Mouse (Mus musculus): ENCODE measurements around the gene Fance.
"Not testable (repeated sequence)": the region's sequence is repeated elsewhere in the genome, so short reads cannot be mapped to it uniquely, and the experiment has no call there.

Fance gene

DNA sequence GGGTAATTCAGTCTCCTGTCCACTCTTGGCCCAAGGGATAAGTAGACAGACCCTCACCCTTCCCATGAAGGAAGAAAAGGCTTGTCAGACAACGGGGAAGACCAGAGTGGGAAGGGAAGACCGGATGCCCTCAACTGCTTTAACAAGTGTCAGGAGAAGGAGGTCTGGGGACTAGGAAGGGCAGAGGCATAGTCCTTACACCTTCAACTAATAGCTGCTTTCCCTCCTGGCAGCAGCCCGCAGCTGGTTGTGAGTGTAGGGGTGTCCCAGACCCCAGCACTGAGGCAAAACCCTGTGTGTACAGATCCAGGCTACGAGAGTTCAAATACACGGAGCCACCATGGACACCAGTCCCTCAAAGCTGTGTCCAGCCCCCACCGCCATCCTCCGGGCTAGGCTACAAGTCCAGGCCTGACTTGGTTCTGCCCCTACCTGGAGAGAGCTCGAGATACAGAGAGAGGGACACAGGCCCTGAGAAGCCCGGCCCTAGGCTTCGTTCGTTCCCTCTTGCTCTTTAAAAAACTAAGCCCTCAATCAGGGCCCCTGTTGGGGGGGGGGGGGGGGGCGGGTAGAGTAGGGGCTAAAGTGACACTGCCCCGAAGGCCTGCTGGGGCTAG, 36.1 kb downstream of the Fance start:
- DNase-seq (ENCODE audit: low spot score): no peak

DNA sequence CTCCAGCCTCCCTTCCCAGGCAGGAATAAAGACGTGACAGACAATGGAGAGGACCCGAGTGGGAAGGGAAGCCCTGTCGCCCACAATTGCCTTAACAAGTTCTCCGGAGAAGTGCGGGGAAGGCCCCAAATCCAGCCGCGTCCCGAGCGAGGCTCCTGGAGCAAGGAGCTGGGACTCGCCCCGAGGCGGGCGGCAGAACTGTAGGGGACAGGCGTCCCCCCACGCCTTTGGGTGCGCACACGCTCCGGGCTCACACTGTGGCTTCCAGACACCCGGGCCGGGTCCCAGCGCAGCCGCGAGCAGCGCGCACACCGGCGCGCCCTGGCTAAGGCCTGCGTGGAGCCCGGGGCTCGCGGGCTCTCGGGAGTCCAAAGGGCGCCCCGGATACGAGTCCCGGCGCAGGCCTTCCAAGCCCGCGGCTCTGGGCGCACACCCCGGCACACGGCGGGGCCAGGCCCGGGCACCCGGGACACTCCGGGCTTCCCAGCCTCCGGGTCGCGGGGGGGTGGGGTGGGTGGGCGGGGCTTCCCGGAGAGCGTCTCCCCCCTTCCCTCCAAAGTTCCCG, 36.7 kb downstream of the Fance start:
- no peak for DNase-seq (ENCODE audit: low spot score)

DNA sequence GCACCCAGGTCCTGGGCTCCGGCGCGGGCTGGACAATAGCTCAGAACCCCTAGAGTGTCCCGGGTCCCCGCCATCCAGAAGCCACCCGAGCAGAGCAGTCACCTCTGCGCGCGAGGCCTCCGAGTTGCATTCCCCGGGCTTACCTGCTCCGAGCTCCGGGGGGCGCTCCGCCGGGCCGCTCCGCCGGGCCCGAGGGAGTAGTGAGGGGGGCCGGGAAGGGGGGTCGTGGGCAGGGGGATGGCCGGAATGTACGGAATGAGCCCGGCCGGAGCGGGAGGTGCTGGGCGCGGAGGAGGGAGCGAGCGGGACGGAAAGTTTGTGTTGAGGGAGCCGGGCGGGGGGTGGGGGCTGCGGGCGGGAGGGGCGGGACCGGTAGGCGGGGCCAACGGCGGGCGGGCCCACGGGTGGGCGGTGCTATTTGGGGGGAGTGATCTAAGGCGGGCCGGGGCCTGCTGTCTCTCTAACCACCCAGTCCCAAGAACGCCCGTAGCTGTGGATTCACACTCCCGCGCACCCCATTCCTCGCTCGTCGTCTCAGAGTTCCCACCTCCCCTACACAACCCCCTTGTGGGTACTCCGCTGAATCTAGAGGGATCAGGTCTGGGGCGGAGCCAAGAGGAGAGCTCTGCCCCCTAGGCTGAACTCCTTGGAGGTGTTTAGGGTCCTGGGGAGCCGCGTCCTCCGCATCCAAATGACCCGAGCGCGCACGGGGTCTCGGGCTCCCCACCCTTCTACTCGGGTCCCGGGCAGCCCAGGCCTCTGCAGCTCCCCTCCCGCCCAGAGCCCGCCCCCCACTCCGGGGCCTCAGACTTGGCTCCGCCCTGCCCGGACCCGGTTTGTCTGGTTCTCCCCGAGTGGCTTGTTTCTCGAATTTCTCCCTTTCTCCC, 37.4 kb downstream of the Fance start, which contains the start of gene Tead3:
TSS of gene Tead3 (minus strand) at position 352 of the 887 bp plus-strand sequence.
- DNase-seq (ENCODE audit: low spot score): peak; percentile 64

DNA sequence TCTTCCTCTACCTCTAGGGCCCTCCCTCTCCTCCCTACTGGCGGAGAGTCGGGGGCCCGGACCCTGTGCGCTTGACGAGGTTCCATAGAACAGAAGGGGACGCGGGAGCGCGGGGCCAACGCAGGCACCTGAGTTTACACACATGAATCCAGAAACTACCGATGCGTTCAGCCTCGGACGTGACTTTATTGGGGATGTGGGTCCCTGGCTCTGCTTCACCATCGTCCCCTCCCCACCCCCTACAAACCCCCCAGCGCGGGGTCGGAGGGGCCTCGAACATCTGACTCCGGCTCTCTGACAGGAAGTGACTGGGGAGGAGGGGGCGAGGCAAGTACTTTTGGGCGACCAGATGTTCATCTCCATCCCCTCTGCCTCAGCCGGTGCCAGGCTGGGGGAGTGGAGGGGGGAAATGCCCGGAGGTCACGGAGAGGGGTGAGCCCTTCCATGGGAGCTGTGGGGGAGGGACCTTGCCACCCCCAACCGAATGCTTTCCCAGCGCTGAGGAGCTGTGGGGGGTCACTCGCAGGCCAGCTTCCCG, 38.1 kb downstream of the Fance start:
- DNase-seq (ENCODE audit: low spot score): no peak

DNA sequence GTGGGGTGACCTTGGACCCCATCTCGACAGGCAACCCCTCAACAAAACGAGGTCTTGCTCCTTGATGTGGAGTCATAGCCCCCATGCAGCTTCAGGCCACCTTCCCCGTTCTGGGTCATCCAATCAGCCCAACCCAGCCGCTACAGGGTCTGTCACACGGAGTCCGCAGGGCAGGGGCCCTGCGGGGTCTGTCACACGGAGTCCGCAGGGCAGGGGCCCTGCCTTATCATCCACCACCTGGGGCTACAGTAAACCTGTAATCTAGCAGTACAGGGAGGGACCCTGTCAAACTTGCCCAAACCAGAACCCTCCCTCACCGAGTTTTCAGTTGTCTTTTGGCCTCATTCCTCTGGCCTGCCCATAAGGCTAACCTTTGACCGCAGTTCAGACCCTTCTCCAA, 38.7 kb downstream of the Fance start:
- no peak for DNase-seq (ENCODE audit: low spot score)

DNA sequence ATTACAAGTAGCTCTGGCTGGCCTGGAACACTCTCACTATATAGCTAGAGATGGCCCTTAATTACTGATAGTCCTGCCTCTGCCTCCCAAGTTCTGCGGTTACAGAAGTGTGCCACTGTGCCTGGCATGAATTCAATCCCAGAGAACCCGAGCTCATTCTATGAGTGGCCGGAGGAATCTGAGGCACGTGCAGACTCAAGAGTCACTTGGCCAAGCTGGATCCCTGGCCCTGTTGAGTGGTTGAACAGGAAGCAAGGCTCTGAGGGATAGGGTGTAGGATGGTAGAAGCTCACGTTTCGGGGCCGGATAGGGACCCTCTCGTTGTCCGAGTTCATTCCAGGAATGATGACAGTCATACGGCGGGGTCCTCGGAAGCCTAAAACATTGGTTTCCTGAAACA, 42.6 kb downstream of the Fance start:
- no peak for DNase-seq (ENCODE audit: low spot score)

DNA sequence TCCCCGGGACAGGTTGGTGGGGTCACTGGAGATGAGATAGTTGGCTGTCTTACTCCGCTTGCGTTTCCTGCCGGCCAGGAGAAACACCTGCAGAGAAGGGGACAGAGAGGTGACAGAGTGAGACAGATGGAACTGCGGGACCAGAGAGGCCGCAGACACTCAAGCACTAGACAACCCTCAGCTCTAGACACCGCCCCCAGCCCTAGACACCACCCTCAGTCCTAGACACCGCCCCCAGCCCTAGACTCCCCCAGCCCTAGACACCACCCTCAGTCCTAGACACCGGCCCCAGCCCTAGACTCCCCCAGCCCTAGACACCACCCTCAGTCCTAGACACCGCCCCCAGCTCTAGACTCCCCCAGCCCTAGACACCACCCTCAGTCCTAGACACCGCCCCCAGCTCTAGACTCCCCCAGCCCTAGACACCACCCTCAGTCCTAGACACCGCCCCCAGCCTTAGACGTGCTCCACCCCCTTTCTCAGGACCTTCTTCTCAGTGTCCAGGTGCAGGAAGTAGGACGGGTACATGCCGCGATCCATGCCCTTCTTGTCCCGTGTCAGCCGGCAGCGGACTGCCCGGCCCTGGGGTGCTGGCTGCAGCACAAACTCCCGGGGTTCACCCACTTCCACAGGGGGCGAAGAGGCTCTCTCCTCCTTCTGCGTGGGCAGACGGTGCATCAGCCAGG, 45.4 kb downstream of the Fance start:
- not testable (repeated sequence) for DNase-seq (ENCODE audit: low spot score)

DNA sequence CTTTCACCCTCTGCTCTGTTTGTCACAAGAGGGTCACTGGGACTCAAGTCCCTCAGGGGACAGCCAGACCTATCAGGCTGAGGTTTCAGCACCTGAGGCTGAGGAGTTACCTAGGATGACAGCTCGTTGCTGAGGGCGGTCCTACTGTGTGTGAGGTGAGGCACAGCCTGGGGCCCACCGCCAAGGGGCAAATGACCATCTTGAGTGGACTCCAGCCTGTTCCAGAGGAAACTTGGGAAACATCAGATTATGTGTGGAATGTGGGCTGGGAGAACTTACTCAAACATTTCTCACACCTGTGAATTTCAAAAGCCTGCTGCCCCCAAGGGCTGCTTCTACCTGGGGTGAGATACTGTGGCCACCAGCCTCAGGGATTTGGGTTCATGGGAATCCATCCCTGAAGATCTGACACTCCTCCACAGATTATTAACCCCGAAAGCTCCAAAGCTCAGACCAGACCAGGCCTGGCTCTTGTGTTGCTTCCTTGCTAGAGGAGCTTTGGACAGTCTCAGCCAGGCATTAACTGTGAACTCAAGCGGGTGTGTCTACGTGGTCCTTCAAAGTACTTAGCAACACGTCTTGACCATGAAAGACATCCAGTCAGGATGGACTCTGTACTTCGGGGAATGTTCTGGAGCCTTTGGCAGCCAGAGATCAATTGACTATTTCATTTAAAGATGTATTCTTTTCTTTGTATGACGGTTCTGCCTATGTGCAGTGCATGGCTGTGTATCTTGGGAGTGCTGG, 47.4 kb downstream of the Fance start:
- DNase-seq (ENCODE audit: low spot score): no peak

DNA sequence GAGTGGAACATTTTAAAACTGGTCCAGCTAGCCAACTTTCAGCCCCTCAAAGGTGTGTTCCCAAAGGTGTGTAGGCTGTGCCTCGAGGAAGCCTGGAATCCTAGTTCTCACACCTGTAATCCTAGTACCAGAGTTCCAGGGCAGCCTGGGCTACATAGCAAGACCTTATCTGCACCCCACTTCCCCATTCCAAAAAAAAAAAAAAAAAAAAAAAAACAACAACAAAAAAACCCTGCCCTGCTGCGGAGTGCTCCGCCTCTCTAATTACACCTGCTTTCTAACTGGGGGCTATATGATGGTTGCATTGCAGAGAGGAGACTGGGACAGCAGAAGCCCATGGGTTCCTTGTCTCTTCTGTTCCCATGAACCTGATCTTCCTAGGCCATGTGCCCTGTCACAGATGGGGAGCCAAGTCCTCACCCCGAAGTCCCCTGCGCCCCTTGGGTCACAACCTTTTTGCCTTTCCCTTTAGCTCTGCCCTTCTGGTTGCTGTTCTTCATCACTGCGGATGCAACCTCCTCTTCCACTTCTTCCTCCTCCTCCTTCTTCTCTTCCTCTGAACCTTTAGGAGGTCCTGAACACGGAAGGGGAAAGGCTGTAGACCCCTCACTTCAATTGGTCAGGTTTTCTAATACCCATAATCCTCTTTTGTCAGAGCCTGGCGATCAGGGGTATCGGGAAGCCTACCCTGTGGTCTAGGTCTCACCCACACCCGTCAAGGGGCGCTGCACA, 48.8 kb downstream of the Fance start:
- no peak for DNase-seq (ENCODE audit: low spot score)

DNA sequence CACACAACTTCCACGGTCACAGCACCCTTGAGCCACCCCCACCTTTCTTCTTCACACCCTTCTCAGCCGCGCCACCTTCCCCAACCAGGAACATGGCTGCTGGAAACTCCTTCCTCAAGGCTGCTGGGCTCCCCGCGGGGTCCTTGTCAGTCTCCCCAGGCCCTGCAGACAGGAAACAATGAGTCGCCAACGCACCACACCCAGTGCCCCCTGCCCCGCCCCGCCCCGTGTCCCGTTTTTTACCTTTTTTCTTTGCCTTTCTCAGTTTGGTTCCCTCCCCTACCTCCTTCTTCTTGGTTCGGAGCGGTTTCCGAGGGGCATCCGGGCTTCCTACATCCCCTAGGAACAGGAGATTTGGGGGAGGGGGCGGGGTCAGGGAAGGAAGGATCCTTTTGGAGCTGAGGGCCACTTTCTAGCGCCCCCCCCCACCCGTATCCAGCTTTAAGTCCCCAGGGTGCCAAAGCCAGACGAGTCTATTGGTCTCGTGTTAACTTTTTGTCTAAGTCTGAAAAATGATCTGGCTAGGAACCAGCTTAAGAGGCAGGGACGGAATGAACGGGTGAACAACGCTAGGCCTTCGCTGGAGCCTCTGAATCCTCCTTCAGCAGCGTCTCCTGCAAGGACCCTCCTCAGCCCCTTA, 49.5 kb downstream of the Fance start:
- DNase-seq (ENCODE audit: low spot score): no peak

DNA sequence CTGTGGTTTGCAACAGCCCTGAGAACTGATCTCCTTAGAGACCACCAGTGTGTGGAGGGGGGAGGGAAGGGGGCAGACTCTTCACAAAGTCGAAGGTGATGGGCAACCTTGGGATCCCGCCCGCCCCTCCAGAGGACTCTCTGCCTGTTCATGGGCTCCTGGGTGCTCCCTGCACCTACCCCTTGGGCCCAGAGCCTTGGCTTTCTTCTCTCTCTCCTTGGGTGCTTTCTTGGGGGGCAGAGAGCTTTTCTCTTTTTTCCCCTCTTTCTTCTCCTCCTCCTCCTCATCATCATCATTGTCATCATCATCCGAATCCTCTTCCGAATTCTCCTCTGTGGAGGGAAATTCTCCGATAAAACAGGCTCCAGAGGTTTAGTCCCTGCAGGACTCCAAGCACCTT, 50.2 kb downstream of the Fance start:
- no peak for DNase-seq (ENCODE audit: low spot score)

DNA sequence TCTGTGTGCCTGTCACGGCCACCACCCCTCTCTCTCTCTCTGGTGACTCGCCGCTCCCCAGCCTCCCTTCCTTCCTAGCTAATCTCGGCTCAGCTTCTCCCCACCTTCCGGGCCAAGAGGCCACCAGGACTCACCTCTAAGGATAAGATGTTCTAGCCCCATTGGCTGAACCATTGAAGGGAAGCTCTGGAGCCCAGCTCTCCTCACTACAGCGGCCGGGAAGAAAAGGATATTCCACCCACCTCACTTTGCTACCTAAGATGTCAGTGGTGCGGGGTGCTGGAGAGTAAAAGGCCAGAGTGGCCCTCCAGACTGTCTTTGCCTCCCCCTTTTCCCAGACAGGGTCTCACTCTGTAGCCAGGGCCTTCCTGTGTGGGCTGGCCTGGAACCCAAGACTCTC, 51.8 kb downstream of the Fance start, which contains the start of gene Tulp1:
TSS of gene Tulp1 (minus strand) at position 101 of the 400 bp plus-strand sequence.
- DNase-seq (ENCODE audit: low spot score): no peak

DNA sequence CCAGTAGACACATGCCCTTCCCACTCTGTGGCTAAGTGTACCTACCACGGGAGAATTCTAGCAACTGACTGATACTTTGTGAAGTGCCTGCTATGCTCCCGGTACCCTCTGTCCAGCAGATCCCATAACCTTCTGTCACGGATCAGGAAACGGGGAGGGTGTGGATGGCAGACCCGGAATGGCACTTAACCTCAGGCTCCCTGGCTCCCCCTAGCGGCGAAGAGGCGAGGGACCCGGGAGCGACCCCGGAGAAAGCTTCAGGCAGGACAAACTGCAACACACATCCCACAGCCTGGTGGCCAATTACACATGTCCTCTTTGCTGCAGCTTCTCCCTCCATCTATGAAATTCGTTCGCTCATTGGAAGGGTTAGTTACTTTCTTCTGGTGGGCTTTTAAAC, 55.1 kb downstream of the Fance start:
- DNase-seq (ENCODE audit: low spot score): peak; percentile 66

DNA sequence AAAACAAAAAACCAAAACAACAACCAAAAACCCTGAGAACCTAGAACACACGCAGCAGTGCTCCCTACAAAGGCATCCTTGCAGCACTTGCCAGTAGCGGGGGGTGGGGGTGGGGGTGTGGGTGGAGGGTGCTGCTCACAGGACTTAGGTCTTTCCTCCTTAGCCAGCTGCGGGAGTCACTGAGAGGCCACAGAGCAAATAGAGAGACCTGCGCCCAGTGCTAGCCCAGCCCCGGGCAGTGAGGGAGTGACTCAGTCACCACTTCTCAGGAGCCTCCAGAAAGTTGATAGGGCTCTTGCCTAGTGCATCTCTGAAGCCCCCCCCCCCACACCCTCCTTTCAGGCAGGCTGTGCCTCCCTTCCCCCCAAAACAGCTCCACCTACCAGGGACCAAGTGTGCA, 55.7 kb downstream of the Fance start:
- DNase-seq (ENCODE audit: low spot score): no peak

DNA sequence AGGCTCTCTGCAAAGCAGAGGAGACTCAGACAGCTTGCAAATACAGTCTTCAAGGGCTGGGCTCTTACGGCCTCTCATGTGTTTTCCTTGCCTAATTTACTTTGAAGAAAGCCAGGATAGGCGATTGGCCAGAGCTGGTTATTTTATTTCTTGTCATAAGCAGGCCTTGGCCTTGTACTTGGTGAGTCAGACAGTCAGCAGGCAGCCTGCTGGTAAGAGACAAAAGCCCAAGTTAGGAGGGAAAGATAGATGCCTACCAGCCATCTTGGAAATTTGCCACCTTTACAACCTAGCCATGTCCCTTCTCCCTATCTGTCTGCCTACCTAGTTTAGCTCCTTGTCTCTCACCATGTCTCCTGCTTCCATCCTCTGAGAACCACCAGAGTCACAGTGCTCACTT, 58.0 kb downstream of the Fance start:
- DNase-seq (ENCODE audit: low spot score): no peak

DNA sequence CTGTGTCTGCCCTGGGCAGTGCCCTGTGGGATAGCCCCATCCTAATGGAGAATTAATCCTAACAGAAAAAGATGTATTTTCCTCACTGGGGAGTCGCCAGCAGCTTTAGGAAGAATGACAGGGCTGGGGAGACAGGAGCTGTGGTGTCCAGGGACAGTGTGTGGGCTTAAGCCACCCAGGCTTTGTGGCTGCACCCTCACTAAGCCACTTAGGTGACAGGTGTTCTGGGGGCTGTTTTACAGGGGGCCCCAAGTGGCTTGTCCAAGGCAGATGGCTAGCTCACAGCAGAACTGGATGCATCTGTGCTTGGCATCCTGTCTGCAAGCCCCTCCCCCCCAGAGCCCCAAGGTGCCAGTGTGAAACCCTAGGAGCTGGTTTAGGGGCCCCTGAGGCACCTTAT, 58.6 kb downstream of the Fance start:
- DNase-seq (ENCODE audit: low spot score): no peak

DNA sequence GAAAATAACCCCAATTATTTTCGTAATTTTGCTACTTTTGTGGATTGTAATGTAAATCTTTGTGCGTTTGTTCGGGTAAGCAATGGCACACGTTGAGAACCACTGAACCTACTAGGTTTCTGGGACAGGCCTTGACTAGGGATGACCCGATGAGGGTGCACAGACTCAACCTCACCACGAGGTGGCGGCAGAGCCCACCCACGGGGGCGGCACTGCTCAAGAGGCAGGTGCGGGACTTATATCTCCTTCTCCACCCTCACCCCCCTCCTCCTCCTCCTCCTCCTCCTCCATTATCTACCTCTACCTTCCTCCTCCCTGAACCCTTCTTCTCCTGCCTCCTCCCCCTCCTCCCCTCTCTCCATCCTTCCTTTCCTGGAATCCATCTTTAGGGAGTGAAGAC, 60.5 kb downstream of the Fance start:
- no peak for DNase-seq (ENCODE audit: low spot score)

DNA sequence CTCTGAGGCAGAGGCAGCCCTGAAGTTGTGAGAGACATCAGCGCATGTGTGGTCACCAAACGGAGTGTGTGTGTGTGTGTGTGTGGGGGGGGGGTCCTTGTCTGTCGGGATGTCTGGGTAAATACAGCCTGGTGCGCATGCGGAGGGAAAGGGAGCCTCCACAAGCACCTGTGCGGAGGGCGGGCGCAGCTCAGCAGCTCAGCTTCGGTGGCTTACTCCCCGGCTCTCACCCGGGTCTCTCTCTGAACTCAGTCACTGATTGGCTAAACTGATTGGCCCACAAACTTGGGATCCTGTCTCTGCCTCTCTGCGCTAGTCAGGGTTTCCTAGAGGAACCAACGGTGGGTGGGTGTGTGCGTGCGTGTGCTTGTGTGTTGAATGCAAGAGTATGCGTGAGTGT, 61.2 kb downstream of the Fance start:
- no peak for DNase-seq (ENCODE audit: low spot score)

DNA sequence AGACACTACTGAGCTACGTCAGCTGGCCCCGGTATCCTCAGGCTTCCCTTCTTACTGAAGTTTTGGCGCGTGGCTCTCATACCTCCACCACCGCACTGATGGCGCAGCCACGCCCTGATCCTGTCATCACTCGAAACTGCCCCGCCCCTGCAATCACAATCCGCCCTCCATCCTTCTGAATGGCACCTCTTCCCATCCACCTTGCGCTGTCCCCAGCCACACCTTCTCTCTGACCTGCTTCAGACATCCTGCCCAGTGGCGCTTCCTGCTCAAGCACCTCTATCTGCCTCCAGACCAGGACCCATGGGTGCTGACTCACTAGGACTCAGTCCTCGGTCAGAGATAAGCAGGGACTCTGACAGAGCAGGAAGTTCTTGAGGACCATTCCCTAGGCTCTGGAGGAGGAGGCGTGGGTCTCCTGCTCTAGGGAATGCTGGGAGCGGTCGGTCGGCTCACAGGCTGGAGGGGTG, 62.3 kb downstream of the Fance start:
- DNase-seq (ENCODE audit: low spot score): no peak

All from urinary bladder, postnatal 10 days (tissue).